Mouse (Mus musculus) C3H10T1/2 (cell line): ENCODE measurements around the gene Zfp799. TPM values are rescaled to one million over a fixed set of nuclear protein-coding genes. Genes with fewer than 3 reads are reported as not detected.

Experiments
- polyA plus RNA-seq, 2 experiments: library from polyadenylated mRNA; unstranded; fragments of >200 nt; fragmentation: generic; extraction: Trizol; gene quantifications; one replicate each; pipeline ENCODE4 v1.2.1; 2012; ENCODE audit warnings: missing spikeins in 2 of 2

Zfp799 gene
- polyA plus RNA-seq = 1 to 10 TPM in 1 of 2 experiments, under 1 TPM in 1; 0.15 to 2.8 TPM

GRCm38 (mm10) chr17:32829540-32830417, at the start of gene Zfp799:
Gene Zfp799 (minus strand): TSS chr17:32830261.

GRCm38 (mm10) chr17:32809544-32810374, 20.3 kb downstream of the Zfp799 start, which contains the start of gene Zfp811:
Gene Zfp811 (minus strand): TSS chr17:32809931.

GRCm38 (mm10) chr17:32788094-32788559, 41.9 kb downstream of the Zfp799 start, which contains the start of gene Zfp871:
Gene Zfp871 (minus strand): TSS chr17:32788287.

Other genes starting within 250 kb of the Zfp799 start
- not detected for gene Cyp4f37, start 209.0 kb downstream of the Zfp799 start, polyA plus RNA-seq
- not detected for gene Cyp4f40, start 171.4 kb downstream of the Zfp799 start, polyA plus RNA-seq
- gene Cyp4f15, start 144.6 kb downstream of the Zfp799 start, polyA plus RNA-seq = not detected
- gene Zfp871, start 42.0 kb downstream of the Zfp799 start, polyA plus RNA-seq = 1 to 10 TPM in 1 of 2 experiments, under 1 TPM in 1; 0.13 to 2.0 TPM
- under 1 TPM in 1 of 2 experiments, not detected in 1; 0.21 TPM for gene Zfp811, start 20.3 kb downstream of the Zfp799 start, polyA plus RNA-seq
- 1 to 10 TPM in 1 of 2 experiments, under 1 TPM in 1; 0.12 to 2.0 TPM for gene Zfp870, start 61.4 kb upstream of the Zfp799 start, polyA plus RNA-seq
- gene Cyp4f14, start 87.1 kb upstream of the Zfp799 start, polyA plus RNA-seq = 1 to 10 TPM in 1 of 2 experiments, under 1 TPM in 1; 0.01 to 2.3 TPM
- 10 to 100 TPM in 1 of 2 experiments, 1 to 10 TPM in 1; 4.0 to 27.3 TPM for gene Cyp4f13, start 117.1 kb upstream of the Zfp799 start, polyA plus RNA-seq
- 1 to 10 TPM in 1 of 2 experiments, under 1 TPM in 1; 0.11 to 1.1 TPM for gene Zfp472, start 135.6 kb upstream of the Zfp799 start, polyA plus RNA-seq
- 1 to 10 TPM in 1 of 2 experiments, under 1 TPM in 1; 0.13 to 3.9 TPM for gene Zfp952, start 162.9 kb upstream of the Zfp799 start, polyA plus RNA-seq
- 1 to 10 TPM in 1 of 2 experiments, under 1 TPM in 1; 0.06 to 1.1 TPM for gene Zfp763, start 203.1 kb upstream of the Zfp799 start, polyA plus RNA-seq
- gene 4921501E09Rik, start 237.8 kb upstream of the Zfp799 start, polyA plus RNA-seq = not detected